Mouse (Mus musculus) gastrocnemius, postnatal 14 days (tissue): ENCODE results near the gene Slfn4. TPM values are rescaled to one million over a fixed set of nuclear protein-coding genes. Genes with fewer than 3 reads are reported as not detected.
"Not testable (repeated sequence)": the region's sequence is repeated elsewhere in the genome, so short reads cannot be mapped to it uniquely, and the experiment has no call there.

Experiments used
- DNase-seq: peaks from one replicate; pipeline ENCODE4 v3.0.0; 2021; ENCODE audit warnings: mixed read lengths
- intact Hi-C: fragments of 180-260 bp; cut with DNase I; formaldehyde crosslinking; loops from one replicate; pipeline ENCODE4 v1.15.1; 2025; ENCODE audit warnings: low total_unique reads
- long read RNA-seq, 2 experiments: library from polyadenylated mRNA; stranded (forward); transcript quantifications; one replicate each; pipeline ENCODE4 v2.0.0; 2021
- total RNA-seq, 2 experiments: library from RNA; stranded (reverse); gene quantifications; 2 replicates each; pipeline ENCODE4 v1.2.3; 2021

The Slfn4 gene
- total RNA-seq, result under 1 TPM in 1 of 2 experiments, not detected in 1; 0.11 TPM
- long read RNA-seq, experiment 1, result 0 reads
- long read RNA-seq, experiment 2, result 0 reads

- no peak for DNase-seq
- intact Hi-C loops, result no loop called here
These were observed at the start of gene Slfn4 for GRCm38 (mm10) chr11:83174948-83175539. TSS of gene Slfn4 (plus strand) at chr11:83175186.

DNA sequence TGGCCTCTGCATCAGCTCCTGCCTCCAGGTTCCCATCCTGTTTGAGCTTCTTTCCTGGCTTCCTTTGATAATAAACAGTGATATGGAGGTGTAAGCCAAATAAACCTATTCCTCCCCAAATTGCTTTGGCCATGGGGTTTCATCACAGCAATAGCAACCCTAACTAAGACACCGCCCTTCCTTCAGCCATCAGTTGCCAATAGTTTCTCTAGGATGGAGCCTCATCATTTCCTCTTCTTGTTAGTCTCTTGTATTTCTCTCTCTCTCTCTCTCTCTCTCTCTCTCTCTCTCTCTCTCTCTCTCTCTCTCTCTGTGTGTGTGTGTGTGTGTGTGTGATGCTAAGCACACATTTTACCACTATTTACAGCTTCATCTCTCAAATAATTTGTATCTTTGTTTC is 49.4 kb upstream of the Slfn4 start:
- intact Hi-C loops, DNase-seq: not testable (repeated sequence)

DNA sequence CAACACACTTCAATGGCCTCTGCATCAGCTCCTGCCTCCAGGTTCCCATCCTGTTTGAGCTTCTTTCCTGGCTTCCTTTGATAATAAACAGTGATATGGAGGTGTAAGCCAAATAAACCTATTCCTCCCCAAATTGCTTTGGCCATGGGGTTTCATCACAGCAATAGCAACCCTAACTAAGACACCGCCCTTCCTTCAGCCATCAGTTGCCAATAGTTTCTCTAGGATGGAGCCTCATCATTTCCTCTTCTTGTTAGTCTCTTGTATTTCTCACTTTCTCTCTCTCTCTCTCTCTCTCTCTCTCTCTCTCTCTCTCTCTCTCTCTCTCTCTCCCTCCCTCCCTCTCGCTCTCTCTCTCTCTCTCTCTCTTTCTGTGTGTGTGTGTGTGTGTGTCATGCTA is 37.7 kb upstream of the Slfn4 start:
- not testable (repeated sequence) for DNase-seq

DNA sequence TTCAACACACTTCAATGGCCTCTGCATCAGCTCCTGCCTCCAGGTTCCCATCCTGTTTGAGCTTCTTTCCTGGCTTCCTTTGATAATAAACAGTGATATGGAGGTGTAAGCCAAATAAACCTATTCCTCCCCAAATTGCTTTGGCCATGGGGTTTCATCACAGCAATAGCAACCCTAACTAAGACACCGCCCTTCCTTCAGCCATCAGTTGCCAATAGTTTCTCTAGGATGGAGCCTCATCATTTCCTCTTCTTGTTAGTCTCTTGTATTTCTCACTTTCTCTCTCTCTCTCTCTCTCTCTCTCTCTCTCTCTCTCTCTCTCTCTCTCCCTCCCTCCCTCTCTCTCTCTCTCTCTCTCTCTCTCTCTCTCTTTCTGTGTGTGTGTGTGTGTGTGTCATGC is 26.0 kb upstream of the Slfn4 start:
- intact Hi-C loops, DNase-seq: not testable (repeated sequence)

More for the DNA sequence above, 37.7 kb upstream of the Slfn4 start:
- intact Hi-C loops, result not testable (repeated sequence)

GRCm38 (mm10) chr11:83191134-83191893 is 16.3 kb downstream of the Slfn4 start, which contains the start of gene Slfn3:
TSS of gene Slfn3 (plus strand) at chr11:83191330.
- peak; percentile 10 for DNase-seq
- intact Hi-C loops, result no loop called here

- intact Hi-C loops, result no loop called here
- no peak for DNase-seq
These were observed 17.0 kb downstream of the Slfn4 start for GRCm38 (mm10) chr11:83192001-83192400.

DNA sequence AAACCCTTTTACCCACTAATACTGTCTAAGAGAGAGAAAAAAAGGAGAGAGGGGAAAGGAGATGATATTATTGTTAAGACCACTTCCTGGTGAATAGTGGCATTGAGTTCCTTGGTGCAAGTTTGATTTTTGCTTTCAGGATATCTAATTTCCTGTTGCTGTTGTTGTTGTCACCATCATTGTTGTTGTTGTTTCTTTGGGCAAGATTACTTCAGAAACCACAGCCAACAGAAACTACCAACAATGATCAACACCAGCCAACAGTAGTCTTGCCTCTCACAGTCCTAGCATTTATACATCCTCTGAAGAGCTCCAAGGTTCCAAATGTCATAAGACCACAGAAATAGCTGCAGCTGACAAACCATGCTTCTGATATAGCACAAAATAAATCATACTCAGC is 30.0 kb downstream of the Slfn4 start:
- DNase-seq, result no peak
- intact Hi-C loops, result no loop called here

DNA sequence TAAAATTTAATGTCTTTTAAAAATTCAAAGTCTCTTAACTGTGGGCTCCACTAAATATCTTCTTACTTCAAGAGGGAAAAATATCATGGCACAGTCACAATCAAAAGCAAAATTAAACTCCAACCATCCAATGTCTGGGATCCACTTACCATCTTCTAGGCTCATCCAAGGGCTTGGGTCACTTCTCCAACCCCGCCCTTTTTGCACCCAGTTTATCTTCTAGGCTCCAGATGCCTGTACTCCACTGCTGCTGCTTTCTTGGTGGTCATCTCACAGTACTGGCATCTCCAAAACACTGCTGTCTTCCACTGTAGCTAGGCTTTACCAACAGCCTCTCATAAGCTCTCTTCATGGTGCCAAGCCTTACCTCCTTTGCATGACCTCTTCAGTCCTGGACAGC is 41.1 kb downstream of the Slfn4 start:
- no peak for DNase-seq
- intact Hi-C loops, result no loop called here

- intact Hi-C loops, result no loop called here
- no peak for DNase-seq
These were observed 46.4 kb downstream of the Slfn4 start for GRCm38 (mm10) chr11:83221328-83221877.

DNA sequence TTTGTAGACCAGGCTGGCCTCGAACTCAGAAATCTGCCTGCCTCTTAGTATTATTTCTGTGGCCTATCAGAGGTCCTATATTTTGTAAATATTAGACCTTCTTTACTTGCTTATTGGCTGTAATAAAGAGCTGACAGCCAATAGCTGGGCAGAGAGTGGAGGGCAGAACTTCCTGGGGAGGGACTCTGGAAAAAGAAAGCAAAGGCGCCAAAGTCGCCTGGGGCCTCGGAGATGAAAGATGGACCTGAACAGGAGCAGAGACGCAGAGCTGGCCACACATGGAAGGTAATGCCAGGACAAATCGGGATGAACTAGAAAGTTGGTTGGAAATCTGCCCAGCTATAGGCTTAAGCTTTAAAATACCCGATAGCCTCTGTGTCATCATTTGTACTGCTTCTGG is 48.4 kb downstream of the Slfn4 start:
- intact Hi-C loops, result no loop called here
- no peak for DNase-seq

DNA sequence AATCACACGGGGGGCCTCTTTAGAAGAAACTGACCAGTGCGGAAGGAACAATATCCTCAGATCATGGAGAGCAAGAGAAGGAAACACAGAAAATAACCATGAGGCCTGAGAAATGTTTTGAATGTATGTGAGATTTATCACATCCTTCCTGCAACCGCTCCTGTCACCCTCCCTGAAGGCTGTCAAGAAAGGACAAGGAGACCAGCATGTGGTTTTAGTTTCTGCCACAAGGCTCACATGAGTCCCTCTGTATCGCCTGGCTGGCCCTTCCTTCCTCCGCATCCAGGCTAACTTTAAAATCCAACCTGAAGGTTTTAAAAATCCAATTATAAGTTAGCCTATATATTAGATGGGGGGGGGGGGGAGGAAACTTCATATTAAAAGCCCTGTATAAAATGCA is 48.8 kb downstream of the Slfn4 start:
- intact Hi-C loops, result not testable (repeated sequence)

DNA sequence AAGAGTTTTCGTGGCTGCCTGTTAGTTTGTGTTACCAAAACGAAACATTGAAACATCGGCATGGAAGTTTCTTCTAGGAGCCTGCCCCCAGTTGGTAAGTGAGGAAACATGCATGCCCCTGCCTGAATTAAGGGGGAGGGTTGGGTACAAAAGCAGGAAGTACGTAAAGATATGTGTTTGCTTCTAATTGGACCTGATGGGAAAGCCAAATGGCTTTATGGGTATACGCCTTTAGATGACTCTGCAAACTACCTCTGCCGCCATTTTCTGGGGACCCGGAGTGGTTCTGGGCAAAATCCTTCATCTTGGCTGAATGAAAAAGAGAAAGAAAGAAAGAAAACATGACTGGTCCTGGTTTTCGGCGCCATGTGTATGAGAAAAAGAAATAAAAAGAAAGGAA is 49.2 kb downstream of the Slfn4 start:
- DNase-seq, result no peak
- intact Hi-C loops, result no loop called here

More for the DNA sequence above, 48.8 kb downstream of the Slfn4 start:
- DNase-seq, result not testable (repeated sequence)

GRCm38 (mm10) chr11:83224750-83225149 is 49.8 kb downstream of the Slfn4 start:
- intact Hi-C loops, result no loop called here
- no peak for DNase-seq

DNA sequence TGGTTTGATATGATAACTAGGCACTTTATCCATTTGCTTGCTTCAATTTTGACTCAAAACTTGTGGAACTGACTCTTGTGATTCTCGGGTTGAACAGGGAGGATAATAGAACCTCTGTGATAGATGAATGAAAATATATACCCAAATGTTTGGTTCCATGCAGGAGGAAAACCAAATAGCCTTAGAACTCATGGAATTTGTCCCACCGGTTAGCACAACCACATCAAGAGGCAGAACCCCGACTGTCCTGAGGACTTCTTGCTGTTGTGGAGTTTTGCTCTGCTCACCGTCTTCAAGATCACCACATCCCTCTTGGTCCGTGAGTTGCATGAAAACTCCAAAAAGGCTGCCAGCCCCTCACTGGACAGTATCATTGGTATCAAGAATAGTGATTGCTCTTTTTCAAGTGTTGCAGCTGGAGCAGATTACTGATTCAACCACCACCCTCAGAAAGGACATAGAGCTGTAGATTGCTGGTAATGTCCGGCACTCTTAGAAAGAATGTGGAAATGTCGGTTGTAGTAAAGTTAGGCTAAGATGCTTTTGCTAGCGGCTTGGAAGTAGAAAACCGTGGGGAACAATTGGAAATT is 50.5 kb downstream of the Slfn4 start:
- no peak for DNase-seq
- intact Hi-C loops, result no loop called here

- no peak for DNase-seq
- intact Hi-C loops, result no loop called here
These were observed 53.1 kb downstream of the Slfn4 start for GRCm38 (mm10) chr11:83227926-83228723.

- intact Hi-C loops, result no loop called here
- DNase-seq, result no peak
These were observed 56.0 kb downstream of the Slfn4 start for GRCm38 (mm10) chr11:83230966-83231365.

DNA sequence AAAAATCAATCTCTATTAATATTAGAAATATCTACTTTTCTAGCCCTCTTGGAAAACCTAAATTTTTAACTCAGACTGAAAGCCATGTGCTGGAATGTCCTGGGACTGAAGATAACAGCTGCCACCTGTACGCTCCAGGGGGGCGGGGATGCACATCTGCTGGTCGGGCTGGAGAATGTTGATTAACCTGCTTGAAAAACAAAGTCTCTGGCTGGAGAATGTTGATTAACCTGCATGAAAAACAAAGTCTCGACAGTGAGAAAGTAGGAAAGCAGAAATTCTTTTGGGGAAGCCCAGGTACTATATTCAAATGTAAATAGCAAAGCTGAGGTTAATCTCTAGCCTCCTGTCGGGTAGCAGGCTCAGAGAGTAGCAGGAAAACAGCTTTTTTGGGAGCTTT is 58.6 kb downstream of the Slfn4 start:
- intact Hi-C loops, result not testable (repeated sequence)

GRCm38 (mm10) chr11:83237390-83237789 is 62.4 kb downstream of the Slfn4 start:
- intact Hi-C loops, result not testable (repeated sequence)

More for the DNA sequence above, 58.6 kb downstream of the Slfn4 start:
- not testable (repeated sequence) for DNase-seq

GRCm38 (mm10) chr11:83238389-83238788 is 63.4 kb downstream of the Slfn4 start:
- no peak for DNase-seq
- intact Hi-C loops, result no loop called here

More at GRCm38 (mm10) chr11:83237390-83237789, 62.4 kb downstream of the Slfn4 start:
- not testable (repeated sequence) for DNase-seq
